Mouse (Mus musculus): ENCODE measurements around the gene Ddx1. TPM values are rescaled to one million over a fixed set of nuclear protein-coding genes. Genes with fewer than 3 reads are reported as not detected.

The Ddx1 gene
- total and polyA plus RNA-seq, 3 experiments: 75.8 to 242 (median 117) TPM

- H3K27ac ChIP-seq (ENCODE audit: insufficient read depth, low read depth): no peak overlapping the region
- TF ChIP-seq MYC (IDR thresholded peaks at IDR 0.05; ENCODE audit: low read depth, low read length): no peak
- in situ Hi-C loops (cut with MboI; ENCODE audit: low pct_ligation_motif_present, low pct_unique_long_range_greater_than_20kb, low sequenced_read_pairs): no loop called here
- H3K4me3 ChIP-seq (replicated peaks in 1 of 3; ENCODE audit: low read depth in 2 of 3, low read length in 2 of 3, poor library complexity in 1 of 3): no peak overlapping the region
- dilution Hi-C loops (cut with MboI; ENCODE audit: extremely low pct_ligation_motif_present, extremely low pct_unique_long_range_greater_than_20kb, low sequenced_read_pairs): no loop called here
- H3K4me1 ChIP-seq (ENCODE audit: control insufficient read depth in 1 of 2, insufficient read depth in 2 of 2): peaks cover 0 to 2% of the 10 kb centered on the region in 2 experiments; a peak in 1 of 4 replicates
- no peak for DNase-seq (ENCODE audit: extremely low read depth)
- H3K9me3 ChIP-seq (replicated peaks; ENCODE audit: low read length): no peaks in the 10 kb centered on the region
- no peaks in the 10 kb centered on the region for H3K36me3 ChIP-seq (replicated peaks in 1 of 2; ENCODE audit: control insufficient read depth in 1 of 2, insufficient read depth in 1 of 2, low read length in 1 of 2)
- no peak overlapping the region for H3K4me2 ChIP-seq (ENCODE audit: insufficient read depth, low read depth, poor library complexity, severe bottlenecking)
- H3K79me2 ChIP-seq (replicated peaks; ENCODE audit: control insufficient read depth, extremely low read depth, insufficient read depth, poor library complexity, severe bottlenecking): no peaks in the 10 kb centered on the region
- H3K9ac ChIP-seq (ENCODE audit: insufficient read depth, low read depth): no peak overlapping the region
- no peaks in the 10 kb centered on the region for H3K27me3 ChIP-seq (replicated peaks)
These were observed 50.9 kb downstream of the Ddx1 start for GRCm38 (mm10) chr12:13198157-13198556.

- Histone ChIP-seq H3K4me1 (ENCODE audit: control insufficient read depth in 1 of 2, insufficient read depth in 2 of 2) (no peaks in the 10 kb centered on the region), H3K9ac (ENCODE audit: insufficient read depth, low read depth) (no peak overlapping the region), H3K79me2 (replicated peaks; ENCODE audit: control insufficient read depth, extremely low read depth, insufficient read depth, poor library complexity, severe bottlenecking) (no peaks in the 10 kb centered on the region), H3K27ac (ENCODE audit: insufficient read depth, low read depth) (no peak overlapping the region), H3K27me3 (replicated peaks) (no peaks in the 10 kb centered on the region), H3K4me2 (ENCODE audit: insufficient read depth, low read depth, poor library complexity, severe bottlenecking) (no peak overlapping the region), H3K4me3 (replicated peaks in 1 of 3; ENCODE audit: low read depth in 2 of 3, low read length in 2 of 3, poor library complexity in 1 of 3) (no peak overlapping the region), H3K36me3 (replicated peaks in 1 of 2; ENCODE audit: control insufficient read depth in 1 of 2, insufficient read depth in 1 of 2, low read length in 1 of 2) (no peaks in the 10 kb centered on the region), H3K9me3 (replicated peaks; ENCODE audit: low read length) (no peaks in the 10 kb centered on the region)
- dilution Hi-C loops (cut with MboI; ENCODE audit: extremely low pct_ligation_motif_present, extremely low pct_unique_long_range_greater_than_20kb, low sequenced_read_pairs): no loop called here
- no peak for DNase-seq (ENCODE audit: extremely low read depth)
- in situ Hi-C loops (cut with MboI; ENCODE audit: low pct_ligation_motif_present, low pct_unique_long_range_greater_than_20kb, low sequenced_read_pairs): no loop called here
- TF ChIP-seq SIN3A (IDR thresholded peaks at IDR 0.05; ENCODE audit: low read length) (no peak), CHD2 (IDR thresholded peaks at IDR 0.05; ENCODE audit: low read length) (no peak), JUN (IDR thresholded peaks at IDR 0.05; ENCODE audit: insufficient read depth, low read depth, low read length) (no peak), TCF12 (IDR thresholded peaks at IDR 0.05; ENCODE audit: low read depth, low read length) (no peak), SMC3 (IDR thresholded peaks at IDR 0.05; ENCODE audit: low read depth, low read length) (no peak), NRF1 (IDR thresholded peaks at IDR 0.05; ENCODE audit: low read depth, low read length) (no peak), HCFC1 (IDR thresholded peaks at IDR 0.05; ENCODE audit: low read depth, low read length) (no peak), CHD1 (IDR thresholded peaks at IDR 0.05; ENCODE audit: low read depth, low read length) (no peak), ZMIZ1 (IDR thresholded peaks at IDR 0.05; ENCODE audit: low read depth, low read length) (no peak), E2F4 (IDR thresholded peaks at IDR 0.05; ENCODE audit: insufficient replicate concordance, low read depth, low read length) (no peak), POLR2A (IDR thresholded peaks at IDR 0.05; ENCODE audit: low read depth, low read length) (no peak), NELFE (IDR thresholded peaks at IDR 0.05; ENCODE audit: low read depth, low read length) (no peak), MAFK (IDR thresholded peaks at IDR 0.05; ENCODE audit: insufficient replicate concordance, low read length) (no peak), IRF4 (IDR thresholded peaks at IDR 0.05; ENCODE audit: low read depth, low read length) (no peak), MAX (IDR thresholded peaks at IDR 0.05; ENCODE audit: low read length) (no peak)
These were observed 52.9 kb downstream of the Ddx1 start for GRCm38 (mm10) chr12:13196146-13196545.

DNA sequence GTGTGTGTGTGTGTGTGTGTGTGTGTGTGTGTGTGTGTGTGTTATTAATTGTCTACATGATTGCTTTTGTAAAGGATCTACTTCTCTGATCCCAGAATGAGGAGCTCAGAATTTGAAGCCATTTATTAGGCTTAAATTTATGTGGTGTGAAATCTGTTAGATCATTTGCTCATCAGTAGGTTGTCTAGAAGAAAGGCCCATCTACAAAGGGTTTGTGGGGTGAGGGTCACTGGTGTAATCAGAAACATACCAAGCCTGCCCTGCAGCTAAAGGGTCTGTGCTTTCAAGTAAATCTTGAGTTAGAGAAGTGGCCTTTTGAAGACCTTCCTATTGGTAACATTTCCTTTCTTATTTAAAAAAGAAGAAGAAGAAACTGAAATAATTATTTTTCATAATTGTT is 53.5 kb downstream of the Ddx1 start:
- dilution Hi-C loops (cut with MboI; ENCODE audit: extremely low pct_ligation_motif_present, extremely low pct_unique_long_range_greater_than_20kb, low sequenced_read_pairs): no loop called here
- Histone ChIP-seq H3K4me3 (replicated peaks in 1 of 3; ENCODE audit: low read depth in 2 of 3, low read length in 2 of 3, poor library complexity in 1 of 3) (no peak overlapping the region), H3K4me1 (ENCODE audit: control insufficient read depth in 1 of 2, insufficient read depth in 2 of 2) (no peaks in the 10 kb centered on the region), H3K79me2 (replicated peaks; ENCODE audit: control insufficient read depth, extremely low read depth, insufficient read depth, poor library complexity, severe bottlenecking) (no peaks in the 10 kb centered on the region), H3K27ac (ENCODE audit: insufficient read depth, low read depth) (no peak overlapping the region), H3K9ac (ENCODE audit: insufficient read depth, low read depth) (no peak overlapping the region), H3K27me3 (replicated peaks) (no peaks in the 10 kb centered on the region), H3K9me3 (replicated peaks; ENCODE audit: low read length) (no peaks in the 10 kb centered on the region), H3K36me3 (replicated peaks in 1 of 2; ENCODE audit: control insufficient read depth in 1 of 2, insufficient read depth in 1 of 2, low read length in 1 of 2) (no peaks in the 10 kb centered on the region), H3K4me2 (ENCODE audit: insufficient read depth, low read depth, poor library complexity, severe bottlenecking) (no peak overlapping the region)
- no peak for DNase-seq (ENCODE audit: extremely low read depth)
- in situ Hi-C loops (cut with MboI; ENCODE audit: low pct_ligation_motif_present, low pct_unique_long_range_greater_than_20kb, low sequenced_read_pairs): no loop called here
- TF ChIP-seq ZMIZ1 (IDR thresholded peaks at IDR 0.05; ENCODE audit: low read depth, low read length) (no peak), CHD1 (IDR thresholded peaks at IDR 0.05; ENCODE audit: low read depth, low read length) (no peak), RCOR1 (conservative IDR thresholded peaks at IDR 0.05; ENCODE audit: low read depth, low read length) (no peak), USF2 (conservative IDR thresholded peaks at IDR 0.05; ENCODE audit: low read depth, low read length) (no peak), CHD2 (IDR thresholded peaks at IDR 0.05; ENCODE audit: low read length) (no peak), JUN (IDR thresholded peaks at IDR 0.05; ENCODE audit: insufficient read depth, low read depth, low read length) (no peak), UBTF (IDR thresholded peaks at IDR 0.05; ENCODE audit: low read depth, low read length) (no peak), NELFE (IDR thresholded peaks at IDR 0.05; ENCODE audit: low read depth, low read length) (no peak), ETS1 (conservative IDR thresholded peaks at IDR 0.05; ENCODE audit: low read depth, low read length) (no peak), MEF2A (IDR thresholded peaks at IDR 0.05; ENCODE audit: borderline replicate concordance, low read depth, low read length) (no peak), TBP (conservative IDR thresholded peaks at IDR 0.05; ENCODE audit: low read depth, low read length) (no peak), ELF1 (IDR thresholded peaks at IDR 0.05; ENCODE audit: low read depth, low read length) (no peak), ZKSCAN1 (IDR thresholded peaks at IDR 0.05; ENCODE audit: borderline replicate concordance, low read depth, low read length) (no peak), MAFK (IDR thresholded peaks at IDR 0.05; ENCODE audit: insufficient replicate concordance, low read length) (no peak), ZNF384 (IDR thresholded peaks at IDR 0.05; ENCODE audit: low read depth, low read length) (no peak), MXI1 (IDR thresholded peaks at IDR 0.05; ENCODE audit: low read depth, low read length) (no peak), EP300 (IDR thresholded peaks at IDR 0.05; ENCODE audit: low read length) (no peak)

Data from CH12.LX (cell line).